Mouse (Mus musculus) left cerebral cortex, adult 11 months (tissue): ENCODE measurements around the gene Pdlim7.

Experiments
- DNase-seq: peaks from one replicate; pipeline ENCODE4 v3.0.0; 2022; ENCODE audit warnings: low spot score

The Pdlim7 gene

DNA sequence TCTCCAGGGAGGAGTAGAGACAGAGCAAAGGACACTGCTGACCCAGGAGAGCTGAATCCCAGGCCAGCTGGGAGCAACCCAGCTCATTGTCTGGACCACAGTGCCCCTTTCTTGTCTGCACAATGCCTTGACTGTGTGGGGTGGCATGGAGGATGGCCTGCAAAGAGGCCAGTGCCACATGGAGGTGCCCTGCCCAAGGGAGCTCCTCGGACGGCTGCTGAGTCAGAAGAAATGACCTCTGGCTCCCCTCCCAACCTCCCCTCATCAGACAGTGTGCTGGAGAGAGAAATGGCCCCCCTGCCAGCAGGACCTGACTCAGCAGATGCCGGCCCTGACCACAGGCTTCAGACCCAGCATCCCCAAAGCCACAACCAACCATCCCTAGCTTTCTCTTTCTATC, 48.3 kb downstream of the Pdlim7 start:
- no peak for DNase-seq

- DNase-seq: no peak
Observed at GRCm38 (mm10) chr13:55464027-55464884, 49.2 kb downstream of the Pdlim7 start, which contains the start of gene Prr7. Gene Prr7 (plus strand): TSS chr13:55464267.

GRCm38 (mm10) chr13:55463399-55464026, 50.0 kb downstream of the Pdlim7 start:
- DNase-seq: no peak

- DNase-seq: no peak
Observed at GRCm38 (mm10) chr13:55462965-55463364, 50.5 kb downstream of the Pdlim7 start.

- no peak for DNase-seq
Observed at GRCm38 (mm10) chr13:55451785-55452549, 61.5 kb downstream of the Pdlim7 start.

- no peak for DNase-seq
Observed at GRCm38 (mm10) chr13:55451296-55451695, 62.2 kb downstream of the Pdlim7 start.

DNA sequence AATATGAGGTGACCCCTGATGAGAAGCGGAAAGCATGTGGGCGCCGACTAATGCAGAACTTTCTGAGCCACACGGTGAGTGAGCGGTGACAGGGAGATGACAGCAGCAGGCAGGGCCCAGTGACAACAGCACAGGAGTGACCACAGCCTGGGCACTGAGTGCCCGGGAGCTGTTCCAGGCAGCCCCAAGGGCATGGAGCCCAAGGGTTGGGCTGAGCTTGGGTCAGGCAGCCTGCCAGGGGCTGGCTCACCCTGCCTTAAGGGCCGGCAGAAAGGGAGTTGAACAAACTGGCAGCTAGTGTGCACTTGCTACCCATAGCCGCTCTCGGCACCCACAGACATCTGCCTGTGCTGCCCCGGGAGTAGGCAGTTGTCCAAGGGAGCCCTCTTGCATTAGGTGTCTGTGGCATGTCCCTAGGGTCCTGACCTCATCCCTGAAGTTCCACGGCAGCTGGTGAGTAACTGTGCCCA, 62.9 kb downstream of the Pdlim7 start:
- DNase-seq: no peak

- no peak for DNase-seq
Observed at GRCm38 (mm10) chr13:55449679-55450441, 63.6 kb downstream of the Pdlim7 start.

GRCm38 (mm10) chr13:55449205-55449604, 64.3 kb downstream of the Pdlim7 start:
- DNase-seq: no peak

- DNase-seq: no peak
Observed at GRCm38 (mm10) chr13:55448131-55448530, 65.3 kb downstream of the Pdlim7 start.

DNA sequence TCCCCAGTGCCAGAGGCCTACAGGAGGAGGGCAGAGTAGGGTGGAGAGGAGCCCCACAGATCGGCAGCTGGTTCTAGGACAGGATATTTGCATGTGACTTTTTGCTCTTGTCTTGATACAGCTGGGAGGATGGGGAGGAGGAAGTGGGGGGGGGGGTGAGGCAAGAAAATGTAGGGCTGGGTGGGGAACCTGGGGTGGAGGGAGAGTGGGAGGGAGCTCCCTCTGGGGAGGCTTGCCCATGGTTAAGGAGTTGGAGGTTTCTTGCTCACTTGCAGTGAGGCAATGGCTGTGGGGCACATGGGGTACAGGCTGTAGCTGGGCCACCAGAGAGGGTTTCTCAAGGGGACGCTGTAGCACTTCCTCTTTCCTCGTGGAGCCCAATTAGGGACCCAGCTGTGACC, 65.9 kb downstream of the Pdlim7 start:
- no peak for DNase-seq

- DNase-seq: no peak
Observed at GRCm38 (mm10) chr13:55446483-55447105, 66.9 kb downstream of the Pdlim7 start.
